In genomic region chr9:122609616-122610015, GRCm38 (mm10) we compare ENCODE assay signal across 19 mouse cellular contexts.
DNase-seq lines count a peak whose midpoint lies in the region; ATAC-seq lines count a peak whose summit lies in the region.
"Had no signal": no experiment of that assay in that cellular context is flagged by ENCODE, and none has a peak within 500 bp of the region (broad histone marks: within the 10 kb centered on the region; RNA-seq: fewer than 3 reads in every experiment).

No protein-coding gene starts in this region.

- peak; percentile 57 for DNase-seq in left cerebral cortex, adult 11 months (ENCODE audit: low spot score)
- DNase-seq in left cerebral cortex, postnatal 4 days, result no peak
- DNase-seq in left cerebral cortex, adult 18-20 months (ENCODE audit: low spot score in 2 of 2), result peak; percentile 65 to 76
- peak; percentile 70 to 81 for DNase-seq in left cerebral cortex, postnatal 14 days (ENCODE audit: low spot score in 2 of 2)
- peak; percentile 87 for DNase-seq in telencephalon, adult 2 months (ENCODE audit: low read depth, low spot score)
- no peak for DNase-seq in forebrain, embryonic 10.5 days (ENCODE audit: extremely low spot score, low spot score)
- DNase-seq: adrenal gland, adult 8-10 months; cerebellum, adult 2 months; kidney, adult 11 months; lung, embryonic 14.5 days; thymus, postnatal 25 days had no signal

- no peaks in the 10 kb centered on the region for H3K9me3 ChIP-seq in forebrain, embryonic 10.5 days
- no peaks in the 10 kb centered on the region for H3K9me3 ChIP-seq in hindbrain, embryonic 12.5 days (replicated peaks)
- H3K9me3 ChIP-seq: hindbrain, embryonic 13.5 days; limb, embryonic 15.5 days; midbrain, embryonic 15.5 days; neural tube, embryonic 12.5 days had no signal

- 95% methylated on average over 5 of the region's 5 CpGs for whole genome bisulfite sequencing in forebrain, embryonic 10.5 days
- WGBS in hindbrain, embryonic 12.5 days, result 97% methylated on average over 5 of the region's 5 CpGs

- H3K4me2 ChIP-seq in hindbrain, embryonic 12.5 days (replicated peaks), result no peak overlapping the region
- H3K4me2 ChIP-seq: hindbrain, embryonic 13.5 days; limb, embryonic 15.5 days; lung, embryonic 14.5 days; midbrain, embryonic 15.5 days; neural tube, embryonic 12.5 days had no signal

- no peaks in the 10 kb centered on the region for H3K36me3 ChIP-seq in forebrain, embryonic 10.5 days (replicated peaks)
- no peaks in the 10 kb centered on the region for H3K36me3 ChIP-seq in hindbrain, embryonic 12.5 days
- H3K36me3 ChIP-seq: hindbrain, embryonic 13.5 days; limb, embryonic 15.5 days; midbrain, embryonic 15.5 days; neural tube, embryonic 12.5 days had no signal

- H3K4me1 ChIP-seq in forebrain, embryonic 10.5 days, result peaks cover 7% of the 10 kb centered on the region
- H3K4me1 ChIP-seq in hindbrain, embryonic 12.5 days, result no peaks in the 10 kb centered on the region
- H3K4me1 ChIP-seq: limb, embryonic 15.5 days; midbrain, embryonic 15.5 days; neural tube, embryonic 12.5 days had no signal

- H3K4me3 ChIP-seq in forebrain, embryonic 10.5 days, result no peak overlapping the region
- no peak overlapping the region for H3K4me3 ChIP-seq in hindbrain, embryonic 12.5 days
- H3K4me3 ChIP-seq: hindbrain, embryonic 13.5 days; limb, embryonic 15.5 days; midbrain, embryonic 15.5 days; neural tube, embryonic 12.5 days had no signal

- H3K27ac ChIP-seq in forebrain, embryonic 10.5 days, result no peak overlapping the region
- H3K27ac ChIP-seq in hindbrain, embryonic 12.5 days, result no peak overlapping the region
- H3K27ac ChIP-seq: hindbrain, embryonic 13.5 days; kidney, postnatal 0 days; limb, embryonic 15.5 days; liver, embryonic 14.5 days; midbrain, embryonic 15.5 days; neural tube, embryonic 12.5 days had no signal

- intact Hi-C loops in left cerebral cortex, postnatal 4 days (cut with DNase I), result no loop called here
- intact Hi-C loops in left cerebral cortex, postnatal 14 days (cut with DNase I), result loop anchor here (5.0 kb wide), 1 partner anchor 37 kb away; no protein-coding TSS in a partner anchor

- no peaks in the 10 kb centered on the region for H3K27me3 ChIP-seq in forebrain, embryonic 10.5 days (ENCODE audit: poor library complexity, severe bottlenecking)
- H3K27me3 ChIP-seq in hindbrain, embryonic 12.5 days, result no peaks in the 10 kb centered on the region
- H3K27me3 ChIP-seq: limb, embryonic 15.5 days; midbrain, embryonic 15.5 days; neural tube, embryonic 12.5 days had no signal

- no peak for ATAC-seq in hindbrain, embryonic 12.5 days (ENCODE audit: low FRiP score)
- ATAC-seq: forebrain, embryonic 14.5 days; midbrain, embryonic 15.5 days had no signal

- H3K9ac ChIP-seq in hindbrain, embryonic 12.5 days, result no peak overlapping the region
- H3K9ac ChIP-seq: hindbrain, embryonic 13.5 days; limb, embryonic 15.5 days; liver, embryonic 14.5 days; lung, embryonic 14.5 days; midbrain, embryonic 15.5 days; neural tube, embryonic 12.5 days had no signal

Comparison
In these comparisons a context has a peak if more than half of its experiments do, and no peak if none do; other contexts are left out.
1. DNase-seq: peak in left cerebral cortex, adult 11 months (single experiment), left cerebral cortex, adult 18-20 months (2 of 2), left cerebral cortex, postnatal 14 days (2 of 2) and telencephalon, adult 2 months (single experiment); none in left cerebral cortex, postnatal 4 days (single experiment) and forebrain, embryonic 10.5 days (single experiment).